Mouse (Mus musculus): ENCODE data around the gene 2210407C18Rik. TPM values are rescaled to one million over a fixed set of nuclear protein-coding genes. Genes with fewer than 3 reads are reported as not detected.

2210407C18Rik gene
- total and polyA plus RNA-seq, 3 experiments = not detected

DNA sequence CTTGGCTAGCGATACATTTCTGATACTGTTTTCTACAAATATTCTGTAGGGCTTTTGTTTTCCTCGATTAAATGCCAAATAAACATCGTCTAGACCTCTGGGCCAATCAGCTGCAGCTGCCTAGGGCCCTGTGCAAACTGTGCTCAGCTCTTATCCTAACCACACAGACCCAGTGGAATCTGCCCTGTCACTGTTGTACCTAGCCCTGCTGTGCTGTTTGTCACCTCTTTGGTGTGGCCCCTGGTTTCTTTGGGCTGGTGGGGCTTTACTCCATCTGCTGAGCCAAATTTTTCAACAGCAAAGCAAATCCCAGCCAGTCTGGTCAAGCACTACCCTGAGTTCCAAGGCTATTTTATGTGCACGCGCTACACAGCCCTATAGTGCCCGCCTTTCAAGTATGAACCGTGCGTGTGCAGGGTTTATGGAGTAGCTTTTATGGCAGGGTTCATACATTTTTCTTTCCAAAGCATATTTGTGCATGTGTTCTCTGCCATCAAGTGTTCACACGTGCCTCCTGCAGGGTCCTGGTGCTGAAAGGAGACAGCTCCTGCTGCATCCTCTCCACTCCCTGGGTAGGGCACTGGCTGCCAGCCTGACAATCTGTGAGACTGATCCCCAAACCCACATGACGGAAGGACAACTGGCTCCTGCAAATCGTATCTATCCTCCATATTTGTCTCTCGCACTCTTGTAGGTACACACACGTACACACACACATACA, 25.9 kb upstream of the 2210407C18Rik start (continued):
- TF ChIP-seq TBP (conservative IDR thresholded peaks at IDR 0.05; ENCODE audit: low read depth, low read length) = no peak

DNA sequence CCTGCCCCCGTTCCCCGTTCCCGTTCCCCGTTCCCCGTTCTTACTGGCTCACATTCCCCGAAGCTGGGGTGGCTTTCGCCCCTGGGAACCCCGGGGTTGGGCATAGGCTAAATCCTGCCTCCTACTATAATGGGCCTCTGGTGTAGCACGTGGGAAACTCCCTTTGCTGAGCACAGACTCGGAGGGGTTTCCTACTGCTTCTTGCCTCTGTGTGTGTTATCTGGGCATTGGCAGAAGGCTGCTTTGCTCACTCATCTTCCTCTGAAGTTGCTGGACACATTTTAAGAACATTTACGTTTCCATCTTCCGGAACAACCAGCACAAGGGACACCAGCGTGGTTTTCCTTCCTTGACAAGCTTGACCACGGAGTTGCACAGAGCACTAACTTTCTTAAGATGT, 25.2 kb upstream of the 2210407C18Rik start:
- Histone ChIP-seq H3K36me3 (replicated peaks in 1 of 2; ENCODE audit: control insufficient read depth in 1 of 2, insufficient read depth in 1 of 2, low read length in 1 of 2) (no peaks in the 10 kb centered on the region), H3K4me2 (ENCODE audit: insufficient read depth, low read depth, poor library complexity, severe bottlenecking) (no peak overlapping the region), H3K4me1 (ENCODE audit: control insufficient read depth in 1 of 2, insufficient read depth in 2 of 2) (peaks cover 2 to 4% of the 10 kb centered on the region in 2 experiments; a peak in 3 of 4 replicates), H3K79me2 (replicated peaks; ENCODE audit: control insufficient read depth, extremely low read depth, insufficient read depth, poor library complexity, severe bottlenecking) (no peaks in the 10 kb centered on the region), H3K9ac (ENCODE audit: insufficient read depth, low read depth) (no peak overlapping the region), H3K9me3 (replicated peaks; ENCODE audit: low read length) (no peaks in the 10 kb centered on the region), H3K4me3 (replicated peaks in 1 of 3; ENCODE audit: low read depth in 2 of 3, low read length in 2 of 3, poor library complexity in 1 of 3) (no peak overlapping the region), H3K27me3 (replicated peaks) (peaks cover 81% of the 10 kb centered on the region), H3K27ac (ENCODE audit: insufficient read depth, low read depth) (no peak overlapping the region)
- dilution Hi-C loops (cut with MboI; ENCODE audit: extremely low pct_ligation_motif_present, extremely low pct_unique_long_range_greater_than_20kb, low sequenced_read_pairs) = no loop called here
- DNase-seq (ENCODE audit: extremely low read depth) = no peak
- no peak for TF ChIP-seq HCFC1 (IDR thresholded peaks at IDR 0.05; ENCODE audit: low read depth, low read length)
- TF ChIP-seq CTCF (conservative IDR thresholded peaks at IDR 0.05 in 1 of 2, IDR thresholded peaks at IDR 0.05 in 1 of 2; ENCODE audit: low read depth in 2 of 2, low read length in 2 of 2) = no peak
- TF ChIP-seq ETS1 (conservative IDR thresholded peaks at IDR 0.05; ENCODE audit: low read depth, low read length) = no peak
- TF ChIP-seq NRF1 (IDR thresholded peaks at IDR 0.05; ENCODE audit: low read depth, low read length) = no peak
- no peak for TF ChIP-seq TBP (conservative IDR thresholded peaks at IDR 0.05; ENCODE audit: low read depth, low read length)
- TF ChIP-seq POLR2AphosphoS2 (IDR thresholded peaks at IDR 0.05; ENCODE audit: low read depth, low read length) = no peak
- no peak for TF ChIP-seq MEF2A (IDR thresholded peaks at IDR 0.05; ENCODE audit: borderline replicate concordance, low read depth, low read length)
- TF ChIP-seq ELF1 (IDR thresholded peaks at IDR 0.05; ENCODE audit: low read depth, low read length) = no peak
- TF ChIP-seq MYC (IDR thresholded peaks at IDR 0.05; ENCODE audit: low read depth, low read length) = no peak
- TF ChIP-seq USF2 (conservative IDR thresholded peaks at IDR 0.05; ENCODE audit: low read depth, low read length) = no peak
- no peak for TF ChIP-seq IRF4 (IDR thresholded peaks at IDR 0.05; ENCODE audit: low read depth, low read length)
- TF ChIP-seq MAFK (IDR thresholded peaks at IDR 0.05; ENCODE audit: insufficient replicate concordance, low read length) = no peak
- in situ Hi-C loops (cut with MboI; ENCODE audit: low pct_ligation_motif_present, low pct_unique_long_range_greater_than_20kb, low sequenced_read_pairs) = loop anchor here (25.0 kb wide), 1 partner anchor 704 kb away; no protein-coding TSS in a partner anchor

DNA sequence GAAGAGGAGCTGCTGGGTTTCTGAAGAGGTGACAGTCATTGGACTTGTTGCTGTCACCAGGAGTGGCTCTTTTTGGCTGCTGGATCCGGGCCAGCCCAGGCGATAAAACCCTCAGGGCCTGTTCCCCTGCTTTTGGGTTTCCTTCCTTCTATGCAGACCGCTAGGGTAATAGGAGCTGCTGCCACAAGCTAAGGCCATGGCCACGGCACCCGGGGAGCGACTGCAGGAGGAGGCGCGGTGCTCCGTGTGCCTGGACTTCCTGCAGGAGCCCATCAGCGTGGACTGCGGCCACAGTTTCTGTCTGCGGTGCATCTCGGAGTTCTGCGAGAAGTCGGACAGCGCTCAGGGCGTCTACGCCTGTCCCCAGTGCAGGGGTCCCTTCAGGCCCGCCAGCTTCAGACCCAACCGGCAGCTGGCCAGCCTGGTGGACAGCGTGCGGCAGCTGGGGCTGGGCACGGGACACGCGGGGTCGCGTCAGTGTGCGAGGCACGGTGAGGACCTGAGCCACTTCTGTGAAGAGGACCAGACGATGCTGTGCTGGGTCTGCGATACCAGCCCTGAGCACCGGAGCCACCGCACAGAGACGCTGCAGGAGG, 24.5 kb upstream of the 2210407C18Rik start, which contains the start of gene Trim58:
Gene Trim58, plus strand, starts transcription at position 194 of the 596 bp plus-strand sequence.
- H3K4me2 ChIP-seq (ENCODE audit: insufficient read depth, low read depth, poor library complexity, severe bottlenecking) = no peak within 1 kb of the TSS
- peaks cover 79% of the 10 kb centered on the region for H3K27me3 ChIP-seq (replicated peaks)
- no peak within 1 kb of the TSS for H3K27ac ChIP-seq (ENCODE audit: insufficient read depth, low read depth)
- no peaks in the 10 kb centered on the region for H3K79me2 ChIP-seq (replicated peaks; ENCODE audit: control insufficient read depth, extremely low read depth, insufficient read depth, poor library complexity, severe bottlenecking)
- TF ChIP-seq TBP (conservative IDR thresholded peaks at IDR 0.05; ENCODE audit: low read depth, low read length) (no peak), JUN (IDR thresholded peaks at IDR 0.05; ENCODE audit: insufficient read depth, low read depth, low read length) (no peak), POLR2AphosphoS2 (IDR thresholded peaks at IDR 0.05; ENCODE audit: low read depth, low read length) (no peak), POLR2A (IDR thresholded peaks at IDR 0.05; ENCODE audit: low read depth, low read length) (no peak), MAX (IDR thresholded peaks at IDR 0.05; ENCODE audit: low read length) (no peak), PAX5 (IDR thresholded peaks at IDR 0.05; ENCODE audit: low read length) (no peak), GABPA (IDR thresholded peaks at IDR 0.05; ENCODE audit: insufficient replicate concordance, low read depth, low read length) (no peak), MAZ (IDR thresholded peaks at IDR 0.05; ENCODE audit: low read depth, low read length) (no peak), SIN3A (IDR thresholded peaks at IDR 0.05; ENCODE audit: low read length) (no peak), RAD21 (IDR thresholded peaks at IDR 0.05; ENCODE audit: low read depth, low read length) (no peak), MXI1 (IDR thresholded peaks at IDR 0.05; ENCODE audit: low read depth, low read length) (no peak), JUND (conservative IDR thresholded peaks at IDR 0.05; ENCODE audit: low read depth, low read length) (no peak), MAFK (IDR thresholded peaks at IDR 0.05; ENCODE audit: insufficient replicate concordance, low read length) (no peak), KAT2A (IDR thresholded peaks at IDR 0.05; ENCODE audit: insufficient replicate concordance, low read length) (no peak), ZC3H11A (IDR thresholded peaks at IDR 0.05; ENCODE audit: low read depth, low read length) (no peak), TCF12 (IDR thresholded peaks at IDR 0.05; ENCODE audit: low read depth, low read length) (no peak), MYC (IDR thresholded peaks at IDR 0.05; ENCODE audit: low read depth, low read length) (no peak), EP300 (IDR thresholded peaks at IDR 0.05; ENCODE audit: low read length) (no peak), RCOR1 (conservative IDR thresholded peaks at IDR 0.05; ENCODE audit: low read depth, low read length) (no peak), CTCF (conservative IDR thresholded peaks at IDR 0.05 in 1 of 2, IDR thresholded peaks at IDR 0.05 in 1 of 2; ENCODE audit: low read depth in 2 of 2, low read length in 2 of 2) (no peak)
- H3K4me1 ChIP-seq (ENCODE audit: control insufficient read depth in 1 of 2, insufficient read depth in 2 of 2) = peaks cover 2 to 4% of the 10 kb centered on the region in 2 experiments; a peak in 3 of 4 replicates
- H3K36me3 ChIP-seq (replicated peaks in 1 of 2; ENCODE audit: control insufficient read depth in 1 of 2, insufficient read depth in 1 of 2, low read length in 1 of 2) = no peaks in the 10 kb centered on the region
- no peaks in the 10 kb centered on the region for H3K9me3 ChIP-seq (replicated peaks; ENCODE audit: low read length)
- H3K9ac ChIP-seq (ENCODE audit: insufficient read depth, low read depth) = no peak within 1 kb of the TSS
- in situ Hi-C loops (cut with MboI; ENCODE audit: low pct_ligation_motif_present, low pct_unique_long_range_greater_than_20kb, low sequenced_read_pairs) (loop anchor here (25.0 kb wide), 1 partner anchor 703 kb away; no protein-coding TSS in a partner anchor), dilution Hi-C loops (cut with MboI; ENCODE audit: extremely low pct_ligation_motif_present, extremely low pct_unique_long_range_greater_than_20kb, low sequenced_read_pairs) (no loop called here)
- DNase-seq (ENCODE audit: extremely low read depth) = no peak
- no peak within 1 kb of the TSS for H3K4me3 ChIP-seq (replicated peaks in 1 of 3; ENCODE audit: low read depth in 2 of 3, low read length in 2 of 3, poor library complexity in 1 of 3)

All from CH12.LX (cell line).